Mouse (Mus musculus) MN1 (cell line): ENCODE measurements at regions not wholly inside any gene's neighbourhood (a gene's known extent, or its start where the extent isn't known, plus 50 kb on each side); places are given as distances from the start of the nearest gene placed in this dataset.

Source experiments
- DNase-seq: peaks from one replicate; pipeline ENCODE4 v3.0.0-alpha.2; 2016; ENCODE audit warnings: low spot score

DNA sequence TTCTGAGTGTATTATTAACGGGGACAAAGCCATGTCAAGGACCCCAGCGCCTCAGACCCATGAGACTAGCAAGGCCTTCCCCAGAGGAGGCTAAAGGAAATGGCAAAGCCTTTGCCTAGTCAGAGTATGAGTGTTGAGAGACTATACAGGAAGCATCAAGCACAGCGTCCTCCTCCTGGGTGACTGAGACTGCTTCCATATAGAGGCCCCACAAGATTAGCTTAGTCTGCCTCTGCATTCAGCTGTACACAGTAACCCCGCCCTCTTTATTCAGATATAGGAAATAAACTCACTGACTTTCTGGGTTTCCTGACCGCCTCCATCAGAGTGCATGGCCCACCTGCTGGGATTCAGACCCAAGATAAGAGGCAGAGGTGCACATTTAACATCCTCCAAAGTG, 192.8 kb upstream of the Hes1 start:
- no peak for DNase-seq

DNA sequence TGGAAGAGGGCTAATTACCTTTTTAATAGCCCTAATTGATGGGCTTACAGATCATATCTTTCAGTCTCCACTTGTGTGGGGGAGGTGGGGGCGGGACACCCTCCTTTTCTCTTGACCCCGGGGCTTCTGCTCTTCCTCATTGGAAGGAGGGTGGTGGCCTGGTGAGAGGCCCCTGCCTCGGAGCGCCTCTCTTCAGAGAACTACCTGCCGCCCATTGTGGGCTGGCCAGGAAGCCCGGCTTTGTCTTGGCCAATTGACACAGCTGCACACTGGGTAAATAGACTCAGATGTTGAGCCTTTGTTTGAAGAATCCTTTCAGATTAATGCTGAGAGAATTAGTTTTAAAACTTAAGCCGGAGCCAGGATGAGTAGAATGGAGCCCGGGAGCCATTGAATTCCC, 188.0 kb upstream of the Hes1 start:
- DNase-seq: no peak

DNA sequence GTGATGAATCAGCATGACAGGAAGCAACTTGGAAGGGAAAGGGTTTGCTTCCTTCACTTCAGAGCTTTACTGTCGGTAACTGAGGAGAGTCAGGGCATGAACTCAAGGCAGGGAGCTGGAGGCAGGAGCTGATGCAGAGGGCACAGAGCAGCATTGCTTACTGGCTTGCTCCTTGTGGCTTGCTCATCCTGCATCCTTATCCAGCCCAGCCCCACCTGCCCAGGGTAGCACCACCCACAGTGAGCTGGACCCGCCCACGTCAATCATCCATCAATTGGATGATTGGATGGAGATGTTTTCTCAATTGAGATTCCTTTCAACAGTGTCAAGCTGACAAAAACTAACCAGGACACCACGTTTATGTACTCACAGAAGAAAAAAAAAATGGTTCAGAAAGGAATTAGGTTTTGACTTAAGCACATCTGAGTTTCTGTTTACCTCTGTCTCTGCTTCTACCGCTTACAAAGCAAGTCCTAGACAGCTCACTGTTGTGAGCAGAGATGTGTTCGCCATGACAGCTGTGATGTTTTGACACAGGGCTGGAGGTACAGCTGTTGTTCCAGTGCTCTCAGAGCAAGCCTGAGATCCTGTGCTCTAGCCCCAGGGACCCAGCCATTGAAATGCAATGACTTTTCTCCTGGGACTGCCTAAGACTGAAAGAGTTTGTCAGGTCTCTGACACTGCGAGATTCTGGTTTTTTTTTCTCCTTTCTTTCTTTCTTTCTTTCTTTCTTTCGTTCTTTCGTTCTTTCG, 186.6 kb upstream of the Hes1 start:
- DNase-seq: peak; percentile 60

DNA sequence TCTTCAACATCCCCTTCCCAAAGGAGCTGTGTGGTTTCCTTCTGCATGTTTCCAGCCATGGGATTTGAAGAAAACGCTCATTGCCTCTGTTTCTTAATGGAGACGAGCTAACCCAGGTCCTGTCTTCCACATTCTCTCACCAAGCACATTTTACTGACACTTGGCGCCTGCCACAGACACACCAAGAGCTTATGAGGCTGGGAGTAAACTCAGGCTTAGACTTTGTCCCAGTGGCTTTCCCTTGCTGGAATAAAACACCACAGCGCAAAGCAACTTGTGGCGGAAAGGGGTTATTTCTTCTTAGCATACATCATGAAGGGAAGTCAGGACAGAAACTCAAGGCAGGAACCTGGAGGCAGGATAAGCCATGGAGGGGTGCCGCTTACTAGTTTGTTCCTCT, 184.5 kb upstream of the Hes1 start:
- no peak for DNase-seq

DNA sequence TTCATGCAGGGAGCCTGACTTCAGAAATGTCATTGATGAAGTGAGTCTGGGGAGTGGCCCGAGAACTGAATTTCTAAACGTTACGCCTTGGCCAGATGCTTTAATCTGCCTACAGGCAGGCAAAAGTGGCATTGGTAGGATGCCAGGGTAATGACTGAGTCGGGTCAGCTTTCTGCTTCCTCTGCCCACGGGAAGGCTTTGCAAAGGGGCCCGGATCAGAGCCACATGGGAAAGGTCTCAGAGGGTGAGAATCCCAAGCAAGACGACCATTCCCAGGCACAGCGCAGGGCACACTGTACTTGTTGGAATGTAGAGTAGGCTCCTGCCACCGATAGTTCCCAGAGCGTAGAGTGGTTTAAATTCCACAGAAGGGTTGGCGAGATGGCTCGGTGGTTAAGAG, 182.7 kb upstream of the Hes1 start:
- DNase-seq: peak; percentile 51

DNA sequence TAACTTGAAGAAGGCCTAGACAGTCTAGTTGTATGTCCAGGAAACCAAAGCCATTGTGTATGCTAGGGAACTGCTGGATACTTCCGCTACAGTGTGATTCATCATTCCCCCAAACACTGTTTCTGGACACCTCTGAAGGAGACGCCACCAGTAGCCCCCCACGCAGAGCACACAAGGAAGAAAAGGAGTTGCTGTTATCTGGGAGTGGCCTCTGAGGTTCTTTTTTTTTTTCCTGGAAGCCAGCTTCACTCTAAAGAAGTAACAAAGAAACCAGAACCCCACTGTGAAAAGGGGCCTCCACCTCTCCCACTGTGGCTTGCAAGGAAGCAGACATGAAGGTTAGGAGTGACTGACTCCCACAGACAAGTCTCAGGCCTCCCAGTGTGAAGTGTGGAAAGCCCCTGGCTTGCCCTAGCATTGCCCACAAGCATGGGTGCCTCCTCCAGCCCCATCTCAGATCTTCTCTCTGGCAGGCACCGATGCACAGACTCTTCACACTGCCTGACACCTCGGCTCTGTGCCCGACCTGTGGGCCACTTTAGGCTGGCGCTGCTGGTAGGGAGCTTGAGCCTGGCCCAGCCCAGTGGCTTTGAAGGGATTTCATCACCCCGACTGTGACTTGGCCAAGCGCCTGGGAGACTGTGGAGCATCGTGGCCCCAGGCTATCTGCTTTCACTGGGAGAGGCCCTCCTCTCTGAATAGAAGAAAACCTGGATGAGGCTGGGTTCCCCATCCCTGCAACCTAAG, 181.8 kb upstream of the Hes1 start:
- DNase-seq: peak; percentile 80

DNA sequence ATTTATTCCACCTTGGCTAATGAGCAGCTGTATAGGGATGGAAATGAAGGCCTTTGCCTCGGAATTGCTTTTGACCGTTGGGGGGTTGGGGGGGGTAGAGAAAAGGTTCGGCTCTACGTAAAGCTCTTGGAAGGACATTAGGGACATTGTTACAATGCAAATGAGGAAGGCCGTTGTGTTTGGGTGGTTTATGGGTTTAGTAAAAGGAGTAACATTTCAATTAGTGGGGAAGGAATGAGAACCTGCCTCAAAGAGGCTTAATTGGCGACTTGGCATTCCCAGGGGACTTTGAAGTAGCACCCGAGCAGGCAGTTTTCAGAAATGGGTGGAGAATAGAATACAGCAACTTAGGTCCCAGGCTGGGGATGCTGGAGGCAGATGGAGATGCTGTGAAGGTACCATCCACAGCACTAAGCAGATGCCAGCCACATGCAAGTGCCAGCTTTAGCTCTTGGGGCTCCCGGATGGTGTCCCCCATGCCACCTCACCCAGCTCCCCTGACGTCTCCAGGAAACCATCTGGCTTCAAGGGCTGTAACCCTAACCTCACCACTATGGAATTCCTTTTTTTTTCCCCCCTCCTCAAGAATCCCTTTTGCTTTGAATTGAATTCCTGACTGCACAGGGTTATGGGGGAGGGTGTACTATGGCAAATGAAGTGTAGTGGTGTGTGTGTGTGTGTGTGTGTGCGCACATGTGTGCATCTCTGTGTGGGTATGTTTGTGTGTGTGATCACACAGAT, 180.8 kb upstream of the Hes1 start:
- DNase-seq: no peak

DNA sequence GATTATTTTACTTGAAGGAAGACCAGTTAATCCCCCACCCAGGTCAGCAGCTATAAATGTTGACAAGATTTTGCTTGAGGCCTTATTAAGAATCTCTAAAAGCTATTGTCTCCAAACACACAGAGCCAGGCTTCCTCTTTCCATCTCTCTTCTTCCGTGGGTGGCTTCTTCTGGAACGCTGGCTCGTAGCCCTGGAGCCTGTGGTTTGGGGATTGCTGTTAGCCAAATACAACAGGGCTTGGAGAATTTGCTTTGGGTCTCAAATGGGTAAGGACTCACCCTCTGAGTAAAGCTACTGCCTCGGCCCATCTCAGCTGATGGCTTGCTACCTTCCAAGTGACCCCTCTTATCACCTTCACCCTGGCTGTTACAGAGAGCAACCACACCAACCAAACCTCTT, 179.3 kb upstream of the Hes1 start:
- no peak for DNase-seq

DNA sequence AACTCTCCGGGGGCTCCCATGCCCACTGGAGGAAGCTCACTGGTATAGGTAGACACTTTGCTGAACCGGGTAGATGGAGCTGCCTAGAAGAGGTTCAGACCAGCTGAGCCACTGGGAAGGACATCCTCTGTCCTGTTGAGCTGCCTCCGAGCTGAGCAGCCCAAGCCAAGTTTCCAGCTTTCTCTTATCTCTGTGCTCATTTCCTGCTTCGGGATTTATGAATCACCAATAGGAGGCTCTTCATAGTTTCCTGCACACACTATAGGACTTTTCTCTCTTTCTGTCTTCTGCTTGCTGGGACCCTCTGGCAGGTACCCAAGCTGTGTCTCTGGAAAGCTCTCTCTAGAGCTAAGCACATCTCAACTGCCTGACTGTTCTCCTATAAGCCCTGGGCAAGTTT, 177.4 kb upstream of the Hes1 start:
- no peak for DNase-seq

DNA sequence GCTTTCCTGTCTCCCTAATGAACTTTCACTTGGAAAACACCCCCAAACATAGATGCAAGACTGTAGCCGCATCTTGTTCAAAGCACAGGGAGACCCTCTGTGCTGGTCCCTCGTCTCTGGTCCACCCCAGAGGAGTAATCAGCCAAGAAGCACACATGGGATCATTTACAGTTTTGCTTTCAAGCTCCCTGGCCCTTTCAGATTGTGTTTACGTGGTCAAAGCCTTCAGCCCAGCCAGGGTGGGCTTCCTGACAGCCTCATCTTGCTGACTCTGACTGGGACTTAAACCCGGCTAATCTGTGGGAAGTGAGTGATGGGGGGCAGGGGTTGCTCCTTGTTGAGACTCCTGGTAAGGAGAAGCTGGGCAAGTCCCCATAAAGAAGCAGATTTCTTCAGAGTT, 174.8 kb upstream of the Hes1 start:
- DNase-seq: no peak

DNA sequence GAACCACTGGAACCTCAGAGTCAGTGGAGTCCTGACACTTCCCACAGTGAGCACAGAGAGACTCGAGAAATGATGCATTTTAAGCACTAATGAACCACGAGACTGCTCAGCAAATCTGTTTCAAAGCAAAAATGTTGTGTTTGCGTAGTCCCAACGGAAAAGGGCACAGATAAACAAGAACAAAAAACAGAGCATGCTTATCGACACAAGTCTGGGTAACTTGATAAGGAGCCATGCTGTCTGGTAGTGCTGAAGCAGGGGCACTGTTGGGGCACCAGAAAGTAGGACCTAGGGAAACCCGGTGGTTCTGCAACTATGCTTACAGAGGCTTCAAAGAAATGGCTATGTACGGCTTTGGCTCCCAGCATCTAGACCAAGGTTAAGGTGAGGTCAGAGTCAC, 172.7 kb upstream of the Hes1 start:
- DNase-seq: no peak

DNA sequence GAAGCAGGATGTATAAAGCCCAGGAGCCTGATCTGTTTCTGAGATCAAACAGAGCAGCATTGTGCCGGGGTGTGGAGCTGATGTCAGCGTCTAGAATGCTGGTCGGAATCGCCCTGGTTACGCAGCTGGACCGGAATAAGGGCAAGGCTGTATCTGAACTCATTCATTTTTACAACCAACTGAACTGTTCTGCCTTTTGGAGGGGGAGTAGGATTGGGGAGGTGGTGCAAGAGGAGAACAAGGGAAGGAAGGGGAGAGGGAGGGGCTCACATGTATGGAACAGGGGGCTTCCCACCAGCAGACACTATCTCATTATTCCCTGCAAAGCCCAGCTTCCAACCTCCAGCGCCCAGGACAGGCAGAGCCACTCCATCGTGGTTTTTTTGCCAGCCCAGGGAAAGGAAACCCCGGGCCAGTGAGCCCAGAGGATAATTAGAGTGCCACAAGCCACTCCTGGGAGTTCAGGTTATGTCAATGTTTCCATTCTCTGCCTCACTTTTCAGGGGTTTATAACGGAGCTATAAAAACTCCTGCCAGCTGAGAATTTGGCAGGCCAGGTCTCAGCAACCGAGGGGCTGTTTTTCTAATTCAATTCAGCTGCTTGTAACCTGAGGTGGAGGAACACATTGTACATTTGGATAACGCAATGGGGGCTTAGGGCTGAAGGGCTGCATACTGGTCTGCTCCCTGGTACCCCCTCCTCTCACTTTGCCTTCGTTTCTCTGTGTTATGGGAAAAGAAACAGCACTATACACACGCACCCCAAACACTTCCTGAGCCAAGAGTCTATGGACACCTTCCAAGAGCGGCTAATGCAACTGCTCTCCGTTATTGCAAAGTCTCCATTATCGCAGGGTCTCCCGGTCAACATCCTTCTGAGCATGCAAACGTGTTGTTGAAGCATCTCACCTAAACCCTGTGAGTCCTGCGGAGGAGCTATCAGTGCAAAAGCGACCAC, 170.0 kb upstream of the Hes1 start:
- peak; percentile 67 for DNase-seq

DNA sequence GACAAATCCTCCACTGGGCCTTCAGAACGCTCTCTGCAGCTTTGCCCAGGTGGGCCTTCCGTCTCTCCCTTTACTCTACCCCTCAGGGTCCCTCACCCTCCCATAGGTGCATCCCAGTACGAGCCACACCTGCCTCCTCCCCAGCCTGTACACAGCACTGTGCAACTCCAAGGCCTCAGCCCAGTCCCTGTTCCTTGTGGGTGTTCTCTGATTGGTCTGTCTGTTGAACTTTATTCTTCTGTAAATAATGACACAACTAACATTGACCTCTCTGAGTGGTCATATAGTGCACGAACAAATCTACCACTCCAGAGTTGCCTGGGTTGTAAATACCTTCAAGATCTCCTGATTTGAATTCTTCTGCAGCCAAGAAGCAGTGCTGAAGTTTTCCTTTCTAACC, 167.8 kb upstream of the Hes1 start:
- DNase-seq: no peak

DNA sequence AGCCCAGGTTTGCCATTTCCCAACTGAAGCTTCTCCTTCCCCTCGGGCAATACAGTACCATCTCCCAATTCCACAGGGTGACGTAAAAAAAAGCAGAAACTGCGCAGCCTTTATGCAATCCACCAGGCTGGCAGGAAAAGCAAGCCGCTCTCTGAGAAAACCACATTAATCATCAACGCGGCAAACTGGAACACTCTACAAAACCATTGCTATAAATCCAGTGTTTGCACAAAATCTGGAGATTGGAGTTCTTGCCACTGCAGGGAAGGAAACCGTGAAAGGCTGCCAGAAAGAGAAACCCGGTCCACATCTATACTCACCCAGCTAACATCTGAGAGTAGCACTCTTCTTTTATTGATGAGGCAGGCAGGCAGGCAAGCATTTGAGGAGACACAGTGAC, 160.7 kb upstream of the Hes1 start:
- DNase-seq: no peak

DNA sequence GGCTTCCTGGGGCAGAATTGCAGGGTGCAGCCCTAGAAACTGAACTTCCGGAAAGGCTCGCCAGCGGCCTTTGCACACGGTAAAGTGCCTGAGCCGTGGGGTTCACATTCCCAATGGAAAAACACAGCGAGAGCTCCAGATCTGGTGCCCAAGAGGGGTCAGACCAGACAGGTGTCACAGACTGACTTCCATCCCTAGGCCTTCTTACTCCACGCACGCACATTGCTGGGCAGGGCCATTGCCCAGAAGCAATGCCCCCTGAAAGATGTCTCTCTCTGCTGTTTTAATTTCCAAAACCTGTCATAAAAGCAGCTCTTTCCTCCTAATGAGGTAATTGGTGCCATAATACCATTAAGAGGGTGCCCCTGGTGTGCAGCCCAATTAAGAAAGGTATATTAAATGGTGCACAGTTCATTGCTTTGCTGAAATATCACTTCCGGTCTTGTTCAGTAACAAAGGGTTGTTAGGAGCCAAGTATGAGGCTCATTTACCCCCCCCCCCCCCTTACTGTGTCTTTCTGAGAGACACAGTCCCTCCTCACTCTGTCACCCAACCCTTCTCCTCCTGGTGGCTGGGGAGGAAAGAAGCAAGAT, 159.9 kb upstream of the Hes1 start:
- no peak for DNase-seq

DNA sequence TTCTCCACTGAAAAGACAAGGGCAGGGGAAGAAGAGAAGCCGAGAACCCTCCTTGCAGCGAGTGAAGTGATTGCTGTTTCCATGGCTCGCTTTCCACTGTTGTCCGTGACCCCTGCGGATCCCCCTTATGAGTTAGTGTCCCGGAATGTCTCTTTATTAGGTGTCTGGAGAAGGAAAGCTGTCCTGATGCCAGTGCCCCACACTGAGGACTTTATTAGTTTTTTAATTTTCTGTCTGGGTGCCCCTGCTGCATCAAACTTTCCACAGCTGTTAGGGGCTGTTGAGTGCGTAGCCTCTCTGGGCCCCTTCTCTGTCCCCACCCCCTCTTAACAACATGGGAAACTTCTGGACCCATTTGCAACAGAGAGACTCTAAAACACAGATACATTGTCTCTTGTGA, 156.9 kb upstream of the Hes1 start:
- DNase-seq: no peak

DNA sequence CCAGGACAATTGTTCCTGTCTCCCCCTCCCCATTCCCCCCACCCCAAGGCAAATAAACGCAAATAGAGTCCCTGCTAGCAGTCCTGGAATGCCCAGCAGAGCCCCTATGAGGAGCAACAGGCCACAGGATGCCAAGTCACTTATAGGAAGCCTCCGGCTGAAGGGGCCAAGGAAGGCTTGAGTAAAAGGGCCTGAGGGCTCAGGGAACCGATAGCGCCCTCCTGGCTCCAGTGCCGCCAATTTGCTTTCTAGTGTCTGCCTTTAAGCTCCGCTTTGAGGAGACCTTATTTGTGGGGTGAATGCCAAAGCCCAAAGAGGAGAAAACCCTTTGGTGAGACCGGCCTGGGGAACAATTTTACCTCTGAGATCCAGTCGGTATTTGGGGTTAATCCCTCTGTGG, 156.2 kb upstream of the Hes1 start:
- DNase-seq: no peak

DNA sequence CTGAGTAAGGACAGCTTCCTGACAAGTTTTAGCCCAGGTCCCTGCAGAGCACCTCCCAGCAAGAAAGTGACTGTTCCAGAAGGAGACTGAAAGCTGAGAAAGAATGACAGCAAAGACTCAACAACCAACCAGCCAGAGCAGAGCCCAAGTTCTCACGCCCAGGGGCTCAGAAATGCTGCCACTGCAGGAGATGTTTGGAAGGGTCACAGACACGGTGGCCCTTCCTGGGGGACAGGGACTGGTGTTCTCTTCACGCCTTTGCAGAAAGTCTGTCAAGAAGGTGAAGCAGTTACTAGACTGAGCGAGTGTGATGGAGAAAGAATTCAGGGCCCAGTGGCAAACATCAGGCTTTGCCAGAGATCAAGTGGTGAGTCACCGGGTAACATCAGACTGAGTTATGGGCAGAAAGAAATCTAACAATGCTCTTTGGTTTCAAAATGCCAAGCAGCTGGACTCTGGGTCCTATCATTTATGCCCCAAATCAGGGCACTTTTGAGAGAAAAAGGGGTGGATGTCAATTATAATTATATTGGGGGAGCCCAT, 154.2 kb upstream of the Hes1 start:
- DNase-seq: peak; percentile 32

DNA sequence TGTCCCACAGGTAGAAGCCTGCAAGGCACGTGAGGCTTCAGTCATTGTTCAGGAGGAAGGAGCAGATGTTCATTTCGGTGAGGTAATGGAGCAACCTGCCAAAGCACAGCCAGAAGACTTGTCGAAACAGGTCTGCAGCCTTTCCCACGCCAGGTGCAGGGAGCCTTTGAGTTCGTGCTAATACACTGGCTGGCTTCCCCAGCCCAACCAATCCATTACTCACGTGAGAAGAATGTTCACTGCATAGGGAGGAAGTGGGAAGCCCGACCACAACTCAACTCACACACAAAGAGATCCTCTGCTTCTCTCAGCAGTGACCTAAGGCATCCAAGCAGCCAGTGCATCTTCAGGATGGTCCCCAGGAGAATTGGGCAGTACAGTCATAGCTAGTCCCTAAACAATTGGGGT, 153.0 kb upstream of the Hes1 start:
- no peak for DNase-seq

DNA sequence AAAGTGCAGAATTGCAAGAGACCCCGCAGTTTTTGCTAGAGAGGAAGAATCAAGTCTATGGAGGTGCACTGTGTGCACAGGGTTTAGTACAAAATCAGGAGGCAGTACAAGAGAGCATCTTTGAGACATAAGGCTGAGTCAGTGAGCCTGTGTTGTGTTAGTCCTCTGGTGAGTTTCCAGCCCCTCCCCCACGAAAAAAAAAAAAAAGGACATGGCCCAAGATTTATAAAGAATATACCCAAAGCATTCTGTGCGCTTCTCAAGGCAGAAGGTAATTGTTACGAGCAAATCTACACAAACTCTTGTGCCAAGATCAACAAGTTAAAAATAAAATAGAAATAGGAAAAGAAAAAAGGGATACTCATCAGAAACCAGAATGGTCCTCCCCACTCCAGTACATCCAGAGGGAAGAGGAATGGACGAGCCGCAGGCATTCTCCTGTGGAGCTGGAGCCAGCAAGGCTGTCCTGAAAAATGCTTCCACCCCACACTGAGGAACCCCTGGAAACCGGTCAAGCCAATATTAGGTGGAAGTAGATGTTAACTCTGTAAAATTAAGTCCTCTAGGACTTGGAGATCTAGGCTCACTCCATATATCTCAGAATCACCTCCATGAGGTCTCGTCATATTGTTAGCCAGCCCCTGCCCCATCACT, 150.7 kb upstream of the Hes1 start:
- DNase-seq: no peak

DNA sequence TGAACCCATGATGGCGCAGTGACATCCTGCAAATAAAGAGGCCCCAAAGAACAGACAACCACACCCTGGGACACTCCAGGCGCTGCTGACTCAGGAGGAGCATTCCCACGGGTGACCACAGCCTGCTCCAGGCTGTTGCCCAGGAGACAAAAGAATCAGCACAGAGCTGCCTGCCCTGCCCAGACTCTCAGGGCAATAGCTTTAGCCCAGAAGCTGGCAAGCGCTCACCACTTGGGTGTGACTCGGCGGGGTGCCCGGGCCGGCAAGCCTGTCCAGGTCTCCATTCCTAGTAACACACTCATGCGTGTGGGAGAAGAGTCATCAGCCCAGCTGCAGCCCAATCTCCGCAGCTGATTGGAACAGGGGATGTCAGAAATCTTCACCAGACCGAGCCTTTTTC, 148.8 kb upstream of the Hes1 start:
- DNase-seq: peak; percentile 91
